Mouse (Mus musculus) liver, embryonic 11.5 days (tissue): ENCODE results near the gene Gp9. TPM values are rescaled to one million over a fixed set of nuclear protein-coding genes. Genes with fewer than 3 reads are reported as not detected.

Experiments
- ATAC-seq: fragments of 200-750 bp; cut with Nextera tagmentation; replicated peaks from 2 replicates; pipeline ENCODE4 v1.8.0; 2017; ENCODE audit warnings: moderate number of reproducible peaks, mild to moderate bottlenecking, moderate TSS enrichment, moderate library complexity; ENCODE audit not compliant: low FRiP score
- DNase-seq: peaks from one replicate; pipeline ENCODE4 v3.0.0-alpha.2; 2017; ENCODE audit warnings: low spot score
- H3K27ac ChIP-seq: fragments of 300-500 bp; sonication (generic); 2 replicates; pipeline ENCODE4 v1.5.1; 2014; ENCODE audit warnings: mild to moderate bottlenecking, low read depth, low read length, control low read depth
- H3K27me3 ChIP-seq: fragments of 300-500 bp; sonication (generic); replicated peaks from 2 replicates; pipeline ENCODE4 v1.6.1; 2014; ENCODE audit warnings: low read length, mixed read lengths; ENCODE audit not compliant: control insufficient read depth, insufficient read depth
- H3K36me3 ChIP-seq: fragments of 300-500 bp; sonication (generic); 2 replicates; pipeline ENCODE4 v1.6.1; 2014; ENCODE audit warnings: mild to moderate bottlenecking, low read length, moderate library complexity, mixed read lengths; ENCODE audit not compliant: control insufficient read depth, insufficient read depth
- H3K4me1 ChIP-seq: fragments of 300-500 bp; sonication (generic); replicated peaks from 2 replicates; pipeline ENCODE4 v1.6.1; 2014; ENCODE audit warnings: low read length, mixed read lengths; ENCODE audit not compliant: control insufficient read depth, insufficient read depth
- H3K4me2 ChIP-seq: fragments of 300-500 bp; sonication (generic); 2 replicates; pipeline ENCODE4 v1.6.1; 2014; ENCODE audit warnings: mild to moderate bottlenecking, control low read depth, moderate library complexity
- H3K4me3 ChIP-seq: fragments of 300-500 bp; sonication (generic); 2 replicates; pipeline ENCODE4 v1.5.1; 2014; ENCODE audit warnings: low read depth, low read length, control low read depth
- H3K9ac ChIP-seq: fragments of 300-500 bp; sonication (generic); 2 replicates; pipeline ENCODE4 v1.6.1; 2014; ENCODE audit warnings: low read depth, low read length, control low read depth
- H3K9me3 ChIP-seq: fragments of 300-500 bp; sonication (generic); 2 replicates; pipeline ENCODE4 v1.6.1; 2016; ENCODE audit warnings: low read length, inconsistent platforms, mixed read lengths; ENCODE audit not compliant: control insufficient read depth
- WGBS: fragments of 180-500 bp; shearing (Covaris S2); extraction: QIAGEN DNeasy Blood & Tissue Kit; methylation state at CpG from one replicate; pipeline ENCODE4 v1.1.7; 2014; 5-methylcytosine and 5-hydroxymethylcytosine counted together
- polyA plus RNA-seq: library from polyadenylated mRNA; unstranded; fragments of >200 nt; fragmentation: Nextera tagmentation; extraction: Ambion mirVana; gene quantifications from 2 replicates; pipeline ENCODE4 v1.2.1, GENCODE M21; 2014

The Gp9 gene
- polyA plus RNA-seq, 1 experiment from 2014 or later: 37.3 TPM

DNA sequence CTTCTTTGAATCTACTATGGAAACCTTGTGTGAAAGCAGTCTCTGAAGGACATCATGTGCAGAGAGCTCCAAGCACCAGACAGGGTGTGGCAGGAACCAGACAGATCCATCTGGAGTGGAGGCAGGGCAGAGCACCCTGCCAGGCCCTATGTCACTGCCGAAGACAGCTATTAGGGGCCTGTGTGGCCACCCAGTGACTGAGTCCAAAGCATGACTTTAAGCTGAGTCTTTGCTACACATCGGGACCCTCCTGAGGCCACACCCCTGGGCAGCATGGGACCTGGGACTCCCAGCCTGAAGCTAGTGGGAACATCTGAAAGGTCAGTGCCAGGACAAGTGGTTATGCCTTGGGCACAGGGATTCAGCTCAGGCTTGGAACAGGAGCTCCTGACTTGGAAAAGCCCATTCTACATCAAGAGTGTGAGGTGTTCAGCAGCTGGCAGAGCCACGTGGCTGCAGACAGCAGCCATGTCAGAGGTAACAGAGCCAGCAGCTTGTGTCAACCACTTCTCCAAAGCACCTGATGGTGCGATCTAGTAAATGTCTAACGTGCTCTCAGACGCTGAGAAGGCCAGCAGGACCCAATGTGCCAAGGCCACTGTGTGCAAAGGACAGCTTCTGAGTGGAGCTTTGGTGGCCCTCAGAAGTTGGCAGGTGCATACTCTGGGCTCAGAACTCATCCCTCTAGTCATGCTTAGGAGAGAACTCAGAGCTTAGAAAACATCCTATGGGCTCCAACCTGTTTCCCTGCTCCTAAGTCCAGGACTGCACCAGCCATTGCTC lies 9.4 kb downstream of the Gp9 start:
- no peak overlapping the region for H3K27ac ChIP-seq
- WGBS: 67% methylated on average over 6 of the region's 6 CpGs
- no peak overlapping the region for H3K9ac ChIP-seq
- peaks cover 41% of the 10 kb centered on the region for H3K4me1 ChIP-seq
- H3K4me3 ChIP-seq: no peak overlapping the region
- no peak overlapping the region for H3K4me2 ChIP-seq
- H3K9me3 ChIP-seq: no peaks in the 10 kb centered on the region
- no peak for ATAC-seq
- H3K27me3 ChIP-seq: no peaks in the 10 kb centered on the region
- H3K36me3 ChIP-seq: peaks cover 10% of the 10 kb centered on the region
- DNase-seq: no peak

DNA sequence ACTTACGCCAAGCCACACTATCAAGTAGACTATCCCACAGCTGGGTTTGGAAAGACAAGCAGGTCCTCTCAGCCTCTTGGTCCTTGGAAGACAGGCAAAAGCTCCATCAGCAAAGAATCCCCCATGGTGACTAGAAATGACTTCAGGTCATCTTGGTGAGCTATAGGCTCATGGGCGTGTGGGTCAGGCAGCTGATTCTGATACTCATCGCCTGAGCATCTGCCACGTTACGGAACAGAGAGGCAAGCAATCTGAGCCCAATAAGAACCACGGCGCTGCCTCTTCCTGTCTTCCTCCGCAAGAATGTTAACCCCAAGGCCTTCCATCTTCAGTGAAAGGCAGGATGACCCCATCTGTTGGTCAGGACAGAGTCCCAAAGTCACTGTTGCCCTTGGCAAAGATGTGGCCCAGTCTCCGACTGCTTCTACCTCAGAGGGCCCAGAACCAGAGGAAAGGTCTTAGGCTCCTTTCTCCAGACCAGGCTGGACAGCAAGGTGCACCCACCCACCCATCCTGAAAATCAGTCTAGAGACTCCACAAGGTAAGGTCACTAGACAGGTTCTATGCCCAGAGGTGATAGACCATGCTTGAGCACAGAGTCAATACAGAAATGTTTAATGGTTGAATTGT lies 10.5 kb downstream of the Gp9 start:
- Histone ChIP-seq H3K4me1 (peaks cover 43% of the 10 kb centered on the region), H3K27ac (peak overlapping the region; percentile 55; the same call in 1 of the 2 replicates), H3K4me3 (no peak overlapping the region), H3K9ac (no peak overlapping the region), H3K4me2 (no peak overlapping the region), H3K36me3 (peaks cover 16% of the 10 kb centered on the region), H3K27me3 (no peaks in the 10 kb centered on the region), H3K9me3 (no peaks in the 10 kb centered on the region)
- DNase-seq (no peak), ATAC-seq (no peak)
- WGBS: 90% methylated on average over 9 of the region's 9 CpGs

DNA sequence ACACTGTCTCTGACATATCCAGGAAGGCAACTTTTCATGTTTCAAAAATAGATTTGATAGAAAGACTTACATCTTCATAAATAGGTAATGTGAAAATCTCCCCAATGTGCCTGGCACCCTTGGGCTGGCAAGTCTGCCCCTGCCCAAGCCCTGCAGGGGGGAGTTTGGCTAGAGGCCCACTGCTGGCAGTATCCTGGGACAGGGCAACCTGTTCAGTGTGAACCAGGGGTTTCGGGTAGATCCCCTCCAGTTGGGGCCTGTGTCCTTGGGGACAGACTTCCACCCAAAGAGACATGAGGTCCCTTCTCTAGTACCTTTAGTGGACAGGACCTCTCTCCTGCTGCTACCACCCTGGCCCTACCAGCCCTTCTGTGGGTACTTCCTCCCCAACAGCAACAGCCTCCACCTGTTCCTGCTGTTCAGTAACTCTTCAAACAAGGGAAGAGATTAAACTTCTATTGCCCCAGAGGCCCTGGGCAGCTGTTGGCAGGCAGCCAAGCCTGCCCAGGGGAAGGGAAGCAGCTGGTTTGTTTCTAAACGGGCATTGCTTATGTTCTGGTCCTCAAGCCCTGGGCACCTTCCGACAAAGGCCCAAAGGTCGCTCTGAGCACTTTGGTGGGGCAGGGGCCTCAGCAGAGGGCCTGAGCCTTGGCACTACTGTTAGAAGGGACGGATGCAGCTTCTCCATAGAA lies 11.2 kb downstream of the Gp9 start:
- Histone ChIP-seq H3K27me3 (no peaks in the 10 kb centered on the region), H3K9me3 (no peaks in the 10 kb centered on the region), H3K4me3 (no peak overlapping the region), H3K36me3 (peaks cover 16% of the 10 kb centered on the region), H3K4me2 (no peak overlapping the region), H3K9ac (peak overlapping the region; percentile 38), H3K4me1 (peaks cover 43% of the 10 kb centered on the region), H3K27ac (peak overlapping the region; percentile 55)
- no peak for DNase-seq
- no peak for ATAC-seq
- WGBS: 72% methylated on average over 5 of the region's 5 CpGs

DNA sequence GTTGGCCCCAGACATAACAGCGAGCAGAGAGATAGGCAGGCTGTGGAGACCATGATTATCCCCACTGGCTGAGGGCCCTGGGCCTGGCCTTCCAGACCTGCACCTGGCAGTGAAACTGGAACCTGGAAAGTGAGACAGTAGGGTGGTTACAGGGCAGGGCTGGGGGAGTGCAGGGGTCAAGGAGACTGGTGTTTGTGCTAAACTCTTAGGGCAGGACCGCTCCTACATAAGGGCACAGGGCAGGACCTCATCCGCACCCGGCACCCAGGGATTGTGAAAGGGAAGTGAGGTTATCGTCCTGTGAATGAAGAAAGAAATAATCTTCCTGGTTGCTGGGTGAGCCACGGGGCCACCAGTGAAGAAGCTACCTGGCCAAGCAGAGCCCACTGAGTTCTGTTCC lies 11.9 kb downstream of the Gp9 start:
- WGBS: 79% methylated on average over 6 of the region's 6 CpGs
- Histone ChIP-seq H3K4me2 (no peak overlapping the region), H3K9ac (no peak overlapping the region; the same call in 1 of the 2 replicates), H3K27ac (peak overlapping the region; percentile 83; the same call in 1 of the 2 replicates), H3K36me3 (peaks cover 16% of the 10 kb centered on the region), H3K9me3 (no peaks in the 10 kb centered on the region), H3K4me3 (no peak overlapping the region), H3K27me3 (no peaks in the 10 kb centered on the region), H3K4me1 (peaks cover 47% of the 10 kb centered on the region)
- DNase-seq (no peak), ATAC-seq (no peak)

DNA sequence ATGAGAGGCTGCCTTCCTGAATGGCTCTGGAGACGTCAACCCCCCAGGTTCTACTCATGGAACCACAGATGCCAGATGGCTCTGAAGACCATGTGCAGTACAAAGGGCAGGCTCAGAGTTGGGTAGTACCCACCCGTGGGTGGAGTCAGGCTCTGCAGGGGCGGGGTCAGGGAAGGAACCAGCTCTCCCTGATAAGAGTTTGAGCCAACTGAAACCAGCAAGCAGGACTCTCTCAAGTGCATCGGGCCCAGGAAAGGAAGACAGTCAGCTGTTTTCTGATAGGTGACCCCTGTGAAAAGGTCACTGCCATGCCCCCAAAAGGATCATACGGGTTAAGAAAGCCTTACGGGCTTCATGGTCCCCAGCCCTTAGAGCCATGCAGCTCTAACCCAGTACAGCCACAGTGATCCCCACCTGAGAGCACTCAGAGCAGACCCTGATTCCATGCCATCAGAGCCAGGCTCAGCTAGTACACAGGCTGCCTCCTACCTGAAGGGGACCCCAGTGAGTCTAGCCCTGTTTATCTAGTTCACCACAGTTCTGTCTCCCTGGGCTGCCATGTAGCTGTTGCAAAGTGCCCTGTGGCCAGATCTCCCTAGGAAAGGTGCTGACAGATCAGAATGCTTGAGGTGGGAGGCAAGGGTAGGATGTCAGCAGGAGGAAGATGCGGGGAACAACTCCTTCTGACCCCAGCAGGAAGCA lies 13.1 kb downstream of the Gp9 start:
- Histone ChIP-seq H3K4me3 (no peak overlapping the region), H3K9ac (peak overlapping the region; percentile 25), H3K4me1 (peaks cover 49% of the 10 kb centered on the region), H3K27ac (peak overlapping the region; percentile 83), H3K36me3 (peaks cover 16% of the 10 kb centered on the region), H3K9me3 (no peaks in the 10 kb centered on the region), H3K27me3 (no peaks in the 10 kb centered on the region), H3K4me2 (peak overlapping the region; percentile 34)
- peak; percentile 75 for DNase-seq
- 33% methylated on average over 7 of the region's 7 CpGs for WGBS
- ATAC-seq: peak; percentile 93

DNA sequence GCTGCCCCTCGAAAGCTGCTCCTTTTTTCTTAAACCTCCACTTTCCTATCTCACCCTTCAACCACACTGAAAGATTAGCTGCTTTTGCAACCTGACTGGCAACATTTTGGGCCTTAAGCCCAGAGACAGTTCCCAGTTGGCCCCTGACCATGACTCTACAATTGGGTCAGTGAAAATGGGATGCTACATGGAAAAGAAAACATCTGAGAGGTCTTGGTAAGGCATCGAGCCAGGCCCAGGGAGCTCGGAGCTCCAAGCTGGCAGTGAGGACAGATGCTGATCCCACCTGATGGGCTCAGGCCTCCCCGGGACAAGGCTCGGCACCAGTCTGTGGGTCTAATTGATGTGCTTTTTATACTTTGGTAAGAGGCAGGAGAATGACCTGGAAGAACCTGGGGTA lies 14.0 kb downstream of the Gp9 start:
- H3K36me3 ChIP-seq: peaks cover 16% of the 10 kb centered on the region
- 94% methylated on average over 5 of the region's 5 CpGs for WGBS

DNA sequence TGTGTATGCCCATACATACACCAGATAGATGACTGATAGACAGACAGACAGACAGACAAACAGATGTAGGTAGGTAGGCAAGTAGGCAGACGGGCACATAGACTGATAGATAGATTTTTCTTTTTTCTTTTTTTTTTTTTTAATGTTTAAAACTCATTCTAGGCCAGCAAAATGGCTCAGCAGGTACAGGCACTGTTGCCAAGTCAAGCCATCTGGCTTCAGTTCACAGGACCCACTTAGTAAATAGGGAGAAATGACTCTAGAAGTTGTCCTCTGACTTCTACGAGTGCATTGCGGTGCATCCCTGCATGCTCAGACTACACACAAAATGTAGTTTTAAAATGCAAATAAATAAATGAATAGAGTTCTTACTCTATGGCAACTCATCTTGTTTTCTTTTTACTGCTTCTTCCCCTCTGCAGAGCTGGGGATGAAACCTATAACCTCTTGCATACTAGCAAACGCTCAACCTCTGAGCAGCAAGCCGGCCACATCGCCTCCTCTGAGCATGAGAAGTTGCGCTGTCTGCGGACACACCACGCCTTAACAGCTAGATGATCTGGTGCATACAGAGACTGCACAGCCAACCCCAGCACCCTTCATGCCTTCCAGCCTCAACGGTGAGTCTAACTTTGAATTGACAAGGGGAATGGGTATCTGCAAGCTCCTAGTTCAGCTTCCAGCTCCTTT lies 16.1 kb downstream of the Gp9 start:
- Histone ChIP-seq H3K27me3 (no peaks in the 10 kb centered on the region), H3K4me2 (no peak overlapping the region), H3K4me3 (no peak overlapping the region), H3K36me3 (peaks cover 17% of the 10 kb centered on the region), H3K9ac (no peak overlapping the region), H3K9me3 (no peaks in the 10 kb centered on the region), H3K27ac (no peak overlapping the region), H3K4me1 (peaks cover 56% of the 10 kb centered on the region)
- ATAC-seq: no peak
- 93% methylated on average over 10 of the region's 10 CpGs for WGBS
- no peak for DNase-seq

More for the DNA sequence above, 14.0 kb downstream of the Gp9 start:
- peak overlapping the region; percentile 83 for H3K27ac ChIP-seq
- no peak overlapping the region for H3K4me3 ChIP-seq
- peaks cover 56% of the 10 kb centered on the region for H3K4me1 ChIP-seq
- no peaks in the 10 kb centered on the region for H3K27me3 ChIP-seq
- no peak overlapping the region; the same call in 1 of the 2 replicates for H3K9ac ChIP-seq
- H3K4me2 ChIP-seq: no peak overlapping the region
- no peaks in the 10 kb centered on the region for H3K9me3 ChIP-seq
- no peak for DNase-seq
- ATAC-seq: no peak
